Mouse (Mus musculus) stomach, embryonic 14.5 days (tissue): ENCODE data around the gene Gm9821. TPM values are rescaled to one million over a fixed set of nuclear protein-coding genes. Genes with fewer than 3 reads are reported as not detected.

Experiments
- ATAC-seq: fragments of 200-750 bp; cut with Nextera tagmentation; 2 replicates; pipeline ENCODE4 v1.8.0; 2017; ENCODE audit warnings: low read depth, moderate TSS enrichment; ENCODE audit not compliant: insufficient number of reproducible peaks, insufficient read depth, low FRiP score
- H3K27ac ChIP-seq: fragments of 300-500 bp; sonication (generic); 2 replicates; pipeline ENCODE4 v1.5.1; 2014; ENCODE audit warnings: mild to moderate bottlenecking, low read length, moderate library complexity, mixed read lengths
- H3K27me3 ChIP-seq: fragments of 300-500 bp; sonication (generic); 2 replicates; pipeline ENCODE4 v1.6.1; 2014; ENCODE audit warnings: low read length, control low read depth, mixed read lengths; ENCODE audit not compliant: control insufficient read depth, insufficient read depth
- H3K36me3 ChIP-seq: fragments of 300-500 bp; sonication (generic); 2 replicates; pipeline ENCODE4 v1.6.1; 2014; ENCODE audit warnings: mild to moderate bottlenecking, control low read depth, low read length, moderate library complexity, mixed read lengths; ENCODE audit not compliant: control insufficient read depth, insufficient read depth
- H3K4me1 ChIP-seq: fragments of 300-500 bp; sonication (generic); 2 replicates; pipeline ENCODE4 v1.6.1; 2014; ENCODE audit warnings: low read length, control low read depth, mixed read lengths; ENCODE audit not compliant: control insufficient read depth, insufficient read depth
- H3K4me2 ChIP-seq: fragments of 300-500 bp; sonication (generic); replicated peaks from 2 replicates; pipeline ENCODE4 v1.6.1; 2014; ENCODE audit warnings: low read depth, low read length, control low read depth
- H3K4me3 ChIP-seq: fragments of 300-500 bp; sonication (generic); 2 replicates; pipeline ENCODE4 v1.5.1; 2014; ENCODE audit warnings: low read depth, low read length, control low read depth
- H3K9ac ChIP-seq: fragments of 300-500 bp; sonication (generic); replicated peaks from 2 replicates; pipeline ENCODE4 v1.6.1; 2014; ENCODE audit warnings: low read depth, mild to moderate bottlenecking, control low read depth, low read length, moderate library complexity, mixed read lengths
- H3K9me3 ChIP-seq: fragments of 300-500 bp; sonication (generic); 2 replicates; pipeline ENCODE4 v1.6.1; 2016; ENCODE audit warnings: low read depth, low read length, control low read depth; ENCODE audit not compliant: control insufficient read depth
- WGBS: fragments of 180-500 bp; shearing (Covaris S2); extraction: QIAGEN DNeasy Blood & Tissue Kit; methylation state at CpG from one replicate; pipeline ENCODE4 v1.1.7; 2014; 5-methylcytosine and 5-hydroxymethylcytosine counted together
- polyA plus RNA-seq: library from polyadenylated mRNA; unstranded; fragments of >200 nt; fragmentation: Nextera tagmentation; extraction: Ambion mirVana; gene quantifications from 2 replicates; pipeline ENCODE4 v1.2.1, GENCODE M21; 2014

Gm9821 gene
- polyA plus RNA-seq, 1 experiment from 2014 or later = 1.4 TPM

DNA sequence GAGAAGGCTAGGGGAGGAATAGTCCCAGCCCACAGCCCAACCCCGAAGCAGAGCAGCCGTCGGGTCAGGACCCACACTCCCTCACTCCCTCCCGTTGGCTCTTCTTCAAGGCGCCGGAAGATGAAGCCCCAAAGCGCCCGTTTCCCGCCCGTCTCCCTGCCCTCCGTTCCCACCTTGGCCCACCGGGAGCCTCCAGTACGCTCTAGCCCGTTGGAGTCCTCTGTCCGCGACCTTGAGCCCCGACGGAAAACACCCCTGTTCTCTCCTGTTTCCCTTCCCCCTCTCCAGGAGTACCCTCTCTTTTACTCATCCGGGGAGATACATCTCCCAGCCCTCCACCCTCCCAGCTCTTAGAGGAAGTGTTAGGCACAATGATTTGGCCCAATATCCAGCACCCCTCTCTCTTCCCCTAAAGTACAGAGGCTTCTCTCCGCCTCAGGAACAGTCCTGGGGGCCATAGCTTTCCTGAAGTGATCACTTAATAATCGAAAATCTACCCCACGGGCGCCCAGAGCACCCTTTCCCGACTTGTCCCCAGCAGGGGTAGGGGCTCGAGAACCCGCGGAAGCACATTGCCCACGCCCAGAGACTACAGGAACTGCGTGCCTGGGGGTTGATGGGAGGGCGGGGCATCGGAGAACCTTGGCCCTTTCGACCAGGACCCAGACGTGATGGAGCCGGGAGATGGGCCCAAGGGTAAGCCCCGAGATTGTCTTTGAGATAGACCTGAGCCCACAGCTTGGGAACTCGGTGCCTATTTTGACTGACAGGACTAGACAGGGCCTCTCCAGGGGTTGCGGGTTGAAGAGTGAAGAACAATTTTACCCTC lies 22.7 kb upstream of the Gm9821 start:
- H3K9ac ChIP-seq = no peak overlapping the region
- WGBS = 2% methylated on average over 36 of the region's 37 CpGs
- H3K27ac ChIP-seq = no peak overlapping the region
- H3K27me3 ChIP-seq = peaks cover 13% of the 10 kb centered on the region
- ATAC-seq = no peak
- H3K4me1 ChIP-seq = peaks cover 15% of the 10 kb centered on the region; the same call in 1 of the 2 replicates
- peak overlapping the region; percentile 45 for H3K4me3 ChIP-seq
- peak overlapping the region; percentile 98 for H3K4me2 ChIP-seq
- H3K9me3 ChIP-seq = no peaks in the 10 kb centered on the region
- peaks cover 10% of the 10 kb centered on the region; the same call in 1 of the 2 replicates for H3K36me3 ChIP-seq

DNA sequence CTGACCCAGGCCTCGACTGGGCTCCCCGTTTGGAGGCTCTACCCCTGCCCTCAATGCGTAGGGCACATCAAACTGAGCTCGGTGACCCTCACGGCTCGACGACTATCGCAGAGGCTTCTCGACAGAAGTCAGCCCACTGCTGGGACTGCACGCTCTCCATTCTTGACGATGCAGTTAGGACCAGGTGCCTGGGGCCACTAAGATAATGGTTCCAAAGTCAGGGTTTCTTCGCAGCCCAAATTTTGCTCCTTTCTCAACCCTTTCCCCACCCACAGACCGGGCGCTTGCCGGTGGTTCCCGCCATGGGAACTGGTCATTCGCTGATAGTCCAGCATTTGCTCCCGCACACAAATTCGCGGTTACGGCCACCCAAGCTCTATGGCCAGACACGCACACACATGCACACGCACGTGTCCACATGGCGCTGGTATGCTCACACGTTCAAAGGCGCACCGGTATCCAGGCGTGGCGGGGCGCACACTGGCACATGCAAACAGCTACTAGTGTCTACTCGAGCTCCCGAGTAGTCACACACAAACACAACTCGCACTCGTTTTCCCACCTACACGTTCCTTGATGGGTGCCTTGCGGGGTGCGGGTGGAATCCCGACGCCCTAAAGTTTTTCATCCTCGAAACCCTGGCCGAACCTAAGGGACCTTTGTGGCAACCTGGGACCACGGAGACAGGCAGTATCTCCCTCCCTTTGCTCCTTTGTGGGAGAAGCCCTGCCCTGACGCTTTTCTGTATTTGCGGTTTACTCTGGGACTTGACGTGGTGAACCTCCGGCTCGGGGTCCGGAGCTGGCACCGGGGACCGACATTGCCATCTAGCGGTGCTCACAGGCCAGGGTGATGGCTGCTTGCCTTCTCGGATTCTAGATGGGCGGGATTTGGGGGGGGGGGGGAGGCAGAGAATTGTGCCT lies 21.8 kb upstream of the Gm9821 start:
- no peaks in the 10 kb centered on the region for H3K9me3 ChIP-seq
- no peak overlapping the region for H3K27ac ChIP-seq
- H3K4me3 ChIP-seq = peak overlapping the region; percentile 45
- ATAC-seq = no peak
- H3K4me1 ChIP-seq = peaks cover 18% of the 10 kb centered on the region; the same call in 1 of the 2 replicates
- peak overlapping the region; percentile 47 for H3K4me2 ChIP-seq
- WGBS = 5% methylated on average over 54 of the region's 54 CpGs
- H3K27me3 ChIP-seq = peaks cover 13% of the 10 kb centered on the region
- H3K9ac ChIP-seq = no peak overlapping the region
- H3K36me3 ChIP-seq = peaks cover under 1% of the 10 kb centered on the region; the same call in 1 of the 2 replicates

DNA sequence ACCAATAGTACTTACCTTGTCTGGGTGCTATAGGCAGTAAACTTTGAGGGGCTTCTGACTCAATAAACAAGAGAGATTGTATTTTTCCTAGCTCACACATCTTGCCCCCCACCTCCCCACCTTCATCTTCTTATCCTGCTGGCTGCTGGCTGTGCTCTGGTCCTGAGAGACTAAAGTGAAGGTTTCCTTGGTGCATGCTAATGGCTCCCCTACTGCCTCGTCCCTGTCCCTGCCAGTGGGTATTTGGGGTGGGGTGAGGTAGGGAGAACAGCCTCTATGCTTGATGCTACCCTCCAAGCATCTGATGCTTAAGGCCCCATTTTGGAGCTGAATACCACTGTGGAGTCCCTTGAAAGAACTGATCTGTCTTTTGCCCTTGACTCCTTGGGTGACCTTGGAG lies 20.8 kb upstream of the Gm9821 start:
- ATAC-seq = no peak
- H3K27ac ChIP-seq = no peak overlapping the region
- H3K9ac ChIP-seq = no peak overlapping the region
- peaks cover 13% of the 10 kb centered on the region for H3K27me3 ChIP-seq
- H3K9me3 ChIP-seq = no peaks in the 10 kb centered on the region
- no peak overlapping the region for H3K4me2 ChIP-seq
- H3K4me1 ChIP-seq = peaks cover 18% of the 10 kb centered on the region; the same call in 1 of the 2 replicates
- H3K36me3 ChIP-seq = no peaks in the 10 kb centered on the region
- WGBS = 89% methylated on average over 1 of the region's 1 CpGs
- no peak overlapping the region for H3K4me3 ChIP-seq

DNA sequence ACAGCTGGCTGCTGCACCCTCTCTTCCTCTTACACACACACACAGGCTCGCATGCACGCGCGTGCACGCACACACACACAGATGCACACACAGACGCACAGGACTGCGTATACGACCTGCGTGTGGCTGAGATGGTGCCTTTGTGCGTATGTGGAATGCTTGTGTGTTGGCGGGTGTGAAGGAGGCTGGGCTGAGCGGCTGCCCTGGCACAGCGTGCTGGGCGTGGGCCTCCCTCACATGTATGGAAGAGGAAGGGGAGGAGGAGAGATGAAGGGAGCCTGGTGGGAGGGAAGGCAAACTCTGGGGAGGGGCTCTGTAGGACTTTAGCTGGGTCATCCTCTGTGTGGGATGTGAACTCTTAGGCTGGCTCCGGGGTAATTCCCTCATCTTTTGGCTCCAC lies 20.1 kb upstream of the Gm9821 start:
- no peaks in the 10 kb centered on the region for H3K36me3 ChIP-seq
- no peak overlapping the region for H3K9ac ChIP-seq
- 74% methylated on average over 15 of the region's 15 CpGs for WGBS
- ATAC-seq = no peak
- peaks cover 22% of the 10 kb centered on the region for H3K4me1 ChIP-seq
- no peak overlapping the region for H3K4me2 ChIP-seq
- H3K27me3 ChIP-seq = peaks cover 13% of the 10 kb centered on the region
- no peak overlapping the region for H3K4me3 ChIP-seq
- H3K27ac ChIP-seq = no peak overlapping the region
- H3K9me3 ChIP-seq = no peaks in the 10 kb centered on the region

DNA sequence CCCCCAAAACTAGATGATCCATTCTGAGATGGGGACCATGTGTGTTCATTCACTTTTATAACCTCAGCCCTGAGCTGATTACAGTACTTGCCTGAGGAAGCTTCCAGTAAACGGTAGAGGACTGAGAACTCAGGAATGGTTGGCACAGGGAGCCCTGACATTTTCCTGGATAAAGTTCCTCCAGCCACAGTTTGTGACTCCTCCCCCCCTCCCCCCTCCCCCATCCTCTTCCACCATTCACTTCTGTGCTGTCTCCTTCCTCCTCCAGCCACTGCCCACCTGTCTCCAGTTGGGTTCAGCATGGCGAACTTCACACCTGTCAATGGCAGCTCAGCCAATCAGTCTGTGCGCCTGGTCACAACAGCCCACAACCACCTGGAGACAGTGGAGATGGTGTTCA lies 18.6 kb upstream of the Gm9821 start, which contains the start of gene Chrm4:
Gene Chrm4, plus strand, starts transcription at position 301 of the 400 bp plus-strand sequence.
- Histone ChIP-seq H3K36me3 (no peaks in the 10 kb centered on the region), H3K4me2 (no peak within 1 kb of the TSS), H3K9me3 (no peaks in the 10 kb centered on the region), H3K4me1 (peaks cover 18% of the 10 kb centered on the region), H3K4me3 (no peak within 1 kb of the TSS), H3K9ac (no peak within 1 kb of the TSS), H3K27ac (no peak within 1 kb of the TSS), H3K27me3 (peaks cover 11% of the 10 kb centered on the region)
- WGBS = 75% methylated on average over 3 of the region's 3 CpGs
- ATAC-seq = no peak

DNA sequence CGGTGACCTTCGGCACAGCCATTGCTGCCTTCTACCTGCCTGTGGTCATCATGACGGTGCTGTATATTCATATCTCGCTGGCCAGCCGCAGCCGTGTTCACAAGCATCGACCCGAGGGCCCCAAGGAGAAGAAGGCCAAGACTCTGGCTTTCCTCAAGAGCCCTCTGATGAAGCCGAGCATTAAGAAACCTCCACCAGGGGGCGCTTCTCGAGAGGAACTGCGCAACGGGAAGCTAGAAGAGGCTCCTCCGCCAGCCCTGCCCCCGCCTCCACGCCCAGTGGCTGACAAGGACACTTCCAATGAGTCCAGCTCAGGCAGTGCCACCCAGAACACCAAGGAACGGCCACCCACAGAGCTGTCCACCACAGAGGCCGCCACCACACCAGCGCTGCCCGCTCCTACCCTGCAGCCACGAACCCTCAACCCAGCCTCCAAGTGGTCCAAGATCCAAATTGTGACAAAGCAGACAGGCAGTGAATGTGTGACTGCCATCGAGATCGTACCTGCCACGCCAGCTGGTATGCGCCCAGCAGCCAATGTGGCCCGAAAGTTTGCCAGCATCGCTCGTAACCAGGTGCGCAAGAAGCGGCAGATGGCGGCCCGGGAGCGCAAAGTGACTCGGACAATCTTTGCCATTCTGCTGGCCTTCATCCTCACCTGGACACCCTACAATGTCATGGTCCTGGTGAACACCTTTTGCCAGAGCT lies 17.5 kb upstream of the Gm9821 start:
- H3K36me3 ChIP-seq = peaks cover 3% of the 10 kb centered on the region
- H3K9me3 ChIP-seq = no peaks in the 10 kb centered on the region
- WGBS = 42% methylated on average over 34 of the region's 34 CpGs
- 0 out of 2 replicates have a peak, but pooled peaks cover 4% of the 10 kb centered on the region for H3K27me3 ChIP-seq
- H3K4me1 ChIP-seq = peaks cover 20% of the 10 kb centered on the region
- ATAC-seq = no peak
- no peak overlapping the region for H3K4me3 ChIP-seq
- H3K4me2 ChIP-seq = no peak overlapping the region
- no peak overlapping the region for H3K27ac ChIP-seq
- no peak overlapping the region for H3K9ac ChIP-seq

DNA sequence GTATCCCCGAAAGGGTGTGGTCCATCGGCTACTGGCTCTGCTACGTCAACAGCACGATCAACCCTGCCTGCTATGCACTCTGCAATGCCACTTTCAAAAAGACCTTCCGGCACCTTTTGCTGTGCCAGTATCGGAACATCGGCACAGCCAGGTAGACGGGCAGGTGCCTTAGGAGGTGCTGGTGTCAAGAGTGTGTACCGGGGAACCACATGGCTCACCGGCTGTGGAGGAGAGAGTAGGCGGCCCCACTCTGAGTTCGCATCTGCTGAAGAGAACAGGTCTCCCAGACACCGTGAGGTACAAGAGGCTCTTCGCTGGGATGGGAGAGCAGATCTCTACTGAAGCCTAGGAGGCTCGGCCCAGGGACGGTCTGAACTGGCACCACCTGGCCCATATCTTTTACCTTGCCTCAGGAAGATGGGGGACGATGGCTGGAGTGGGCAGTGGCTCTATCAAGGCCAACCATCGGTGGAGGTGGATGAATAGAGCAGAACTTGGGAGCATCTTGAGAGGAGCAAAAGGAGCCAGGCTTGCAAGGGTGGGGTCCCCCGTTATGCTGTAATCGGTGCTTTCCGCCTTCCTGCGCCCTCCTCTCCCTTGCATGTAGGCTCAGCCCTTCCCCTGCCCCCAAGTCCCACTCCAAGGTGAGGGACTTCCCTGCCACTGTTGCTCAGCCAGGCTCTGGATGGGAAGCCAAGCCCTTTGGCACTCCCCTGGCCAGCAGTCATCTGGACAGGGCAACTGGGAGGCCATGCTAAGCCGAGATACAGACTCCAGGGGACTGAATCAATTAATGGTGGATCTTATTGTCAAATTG lies 16.8 kb upstream of the Gm9821 start:
- no peak overlapping the region for H3K27ac ChIP-seq
- no peak overlapping the region for H3K4me2 ChIP-seq
- peaks cover 26% of the 10 kb centered on the region for H3K4me1 ChIP-seq
- no peak for ATAC-seq
- no peaks in the 10 kb centered on the region for H3K9me3 ChIP-seq
- no peak overlapping the region for H3K4me3 ChIP-seq
- no peak overlapping the region for H3K9ac ChIP-seq
- H3K36me3 ChIP-seq = peaks cover 6% of the 10 kb centered on the region
- 62% methylated on average over 23 of the region's 23 CpGs for WGBS
- H3K27me3 ChIP-seq = 0 out of 2 replicates have a peak, but pooled peaks cover 1% of the 10 kb centered on the region
